Mouse (Mus musculus) forebrain, embryonic 10.5 days (tissue): ENCODE data around the gene Eloa. TPM values are rescaled to one million over a fixed set of nuclear protein-coding genes. Genes with fewer than 3 reads are reported as not detected.
"Not testable (repeated sequence)": the region's sequence is repeated elsewhere in the genome, so short reads cannot be mapped to it uniquely, and the experiment has no call there.

Experiments
- DNase-seq: peaks from one replicate; pipeline ENCODE4 v3.0.0-alpha.2; 2017; ENCODE audit warnings: low spot score; ENCODE audit errors: extremely low spot score
- H3K27ac ChIP-seq: fragments of 300-500 bp; sonication (generic); 2 replicates; pipeline ENCODE4 v1.5.1; 2016; ENCODE audit warnings: mild to moderate bottlenecking
- H3K27me3 ChIP-seq: fragments of 300-500 bp; sonication (generic); 2 replicates; pipeline ENCODE4 v1.6.1; 2016; ENCODE audit warnings: mild to moderate bottlenecking; ENCODE audit not compliant: poor library complexity, severe bottlenecking
- H3K36me3 ChIP-seq: fragments of 300-500 bp; sonication (generic); replicated peaks from 2 replicates; pipeline ENCODE4 v1.6.1; 2016; ENCODE audit warnings: mild to moderate bottlenecking, moderate library complexity
- H3K4me1 ChIP-seq: fragments of 300-500 bp; sonication (generic); 2 replicates; pipeline ENCODE4 v1.6.1; 2016
- H3K4me3 ChIP-seq: fragments of 300-500 bp; sonication (generic); 2 replicates; pipeline ENCODE4 v1.5.1; 2016; ENCODE audit warnings: mild to moderate bottlenecking, moderate library complexity
- H3K9me3 ChIP-seq: fragments of 300-500 bp; sonication (generic); 2 replicates; pipeline ENCODE4 v1.6.1; 2016; ENCODE audit warnings: mild to moderate bottlenecking, moderate library complexity
- WGBS: fragments of 180-500 bp; shearing (Covaris S2); methylation state at CpG from one replicate; pipeline ENCODE4 v1.1.7; 2016; 5-methylcytosine and 5-hydroxymethylcytosine counted together
- polyA plus RNA-seq: library from polyadenylated mRNA; unstranded; fragments of >200 nt; fragmentation: Nextera tagmentation; extraction: Ambion mirVana; gene quantifications from 2 replicates; pipeline ENCODE4 v1.2.1, GENCODE M21; 2016

The Eloa gene
- polyA plus RNA-seq, result 35.2 and 36.7 TPM in 2 replicates

GRCm38 (mm10) chr4:136021549-136022047 is at the start of gene Eloa:
Eloa (minus strand) TSS chr4:136021763.
- Histone ChIP-seq H3K4me3 (peak within 1 kb of the TSS; percentile 100), H3K27ac (peak within 1 kb of the TSS; percentile 91), H3K9me3 (no peaks in the 10 kb centered on the region), H3K4me1 (peaks cover 23% of the 10 kb centered on the region), H3K36me3 (peaks cover 14% of the 10 kb centered on the region), H3K27me3 (no peaks in the 10 kb centered on the region)
- peak; percentile 100 for DNase-seq
- under 1% methylated on average over 48 of the region's 48 CpGs for WGBS

GRCm38 (mm10) chr4:136071178-136071714 is 49.7 kb upstream of the Eloa start:
- peak overlapping the region; percentile 82 for H3K27ac ChIP-seq
- DNase-seq, result peak; percentile 88
- 3% methylated on average over 15 of the region's 15 CpGs for WGBS
- H3K4me3 ChIP-seq, result peak overlapping the region; percentile 37
- no peaks in the 10 kb centered on the region for H3K36me3 ChIP-seq
- peaks cover 19% of the 10 kb centered on the region for H3K27me3 ChIP-seq
- peaks cover 27% of the 10 kb centered on the region for H3K4me1 ChIP-seq
- no peaks in the 10 kb centered on the region for H3K9me3 ChIP-seq

DNA sequence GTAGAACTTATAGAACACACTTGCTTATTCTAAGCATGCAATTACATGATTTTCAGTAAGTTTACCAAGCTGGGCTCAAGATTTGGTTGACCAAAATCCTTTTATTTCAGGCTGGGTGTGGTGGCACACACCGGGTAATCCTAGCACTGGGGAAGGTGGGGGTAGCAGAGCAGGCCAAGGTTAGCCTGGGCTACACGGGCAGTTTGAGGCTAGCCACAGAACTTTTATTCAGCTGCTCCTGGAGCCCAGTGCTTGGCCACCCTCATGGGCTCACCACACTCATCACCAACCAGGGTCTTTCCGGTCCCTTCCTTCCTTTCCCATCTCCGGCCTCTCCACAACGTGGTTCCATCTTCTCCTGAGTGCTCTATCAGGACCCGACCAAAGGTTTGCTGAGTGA is 49.0 kb upstream of the Eloa start:
- 62% methylated on average over 6 of the region's 6 CpGs for WGBS
- no peak overlapping the region for H3K4me3 ChIP-seq
- H3K9me3 ChIP-seq, result no peaks in the 10 kb centered on the region
- H3K27me3 ChIP-seq, result peaks cover 19% of the 10 kb centered on the region
- no peak for DNase-seq
- no peaks in the 10 kb centered on the region for H3K36me3 ChIP-seq
- H3K4me1 ChIP-seq, result peaks cover 27% of the 10 kb centered on the region
- peak overlapping the region; percentile 82 for H3K27ac ChIP-seq

DNA sequence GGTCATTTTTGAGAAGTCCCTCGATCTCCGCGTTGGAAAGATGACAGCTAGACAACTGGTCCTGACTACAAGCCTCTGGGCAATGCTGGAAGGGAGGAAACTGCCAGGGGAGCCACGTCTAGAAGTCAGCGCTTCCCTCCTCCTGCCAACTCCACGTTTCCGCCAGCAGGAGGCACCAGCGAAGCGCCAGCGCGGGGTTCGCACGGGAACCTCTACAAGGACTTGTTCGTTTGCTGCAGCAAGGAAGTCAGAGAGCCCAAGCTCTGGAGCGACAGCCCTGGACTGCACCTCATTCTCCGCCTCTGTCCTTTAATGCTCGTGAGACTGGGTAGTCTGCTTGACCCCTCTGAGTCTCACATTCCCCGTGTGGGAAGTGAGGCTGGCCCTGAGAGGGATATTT is 48.4 kb upstream of the Eloa start:
- peaks cover 19% of the 10 kb centered on the region for H3K27me3 ChIP-seq
- H3K27ac ChIP-seq, result peak overlapping the region; percentile 82
- peak; percentile 92 for DNase-seq
- H3K9me3 ChIP-seq, result no peaks in the 10 kb centered on the region
- H3K4me3 ChIP-seq, result peak overlapping the region; percentile 20; the same call in 1 of the 2 replicates
- 4% methylated on average over 18 of the region's 18 CpGs for WGBS
- no peaks in the 10 kb centered on the region for H3K36me3 ChIP-seq
- peaks cover 27% of the 10 kb centered on the region for H3K4me1 ChIP-seq

DNA sequence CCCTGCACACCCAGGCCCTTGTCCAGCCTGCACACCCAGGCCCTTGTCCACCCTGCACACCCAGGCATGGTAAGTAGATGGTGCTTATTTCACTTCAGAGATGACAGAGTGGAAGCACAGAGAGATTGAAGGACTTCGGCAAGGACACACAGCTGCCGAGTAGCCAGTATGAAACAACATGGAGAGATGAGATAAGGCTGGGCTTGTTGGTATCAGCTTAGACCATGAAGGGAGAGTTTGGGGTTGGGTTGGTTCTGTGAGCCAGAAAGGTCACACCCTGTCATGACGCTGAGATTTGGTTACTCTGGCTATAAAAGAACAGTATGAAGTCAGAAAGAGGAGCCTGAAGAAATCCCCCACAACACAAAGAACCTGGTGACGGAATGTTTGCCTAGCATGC is 47.8 kb upstream of the Eloa start:
- Histone ChIP-seq H3K27ac (peak overlapping the region; percentile 82; the same call in 1 of the 2 replicates), H3K9me3 (no peaks in the 10 kb centered on the region), H3K4me1 (peaks cover 27% of the 10 kb centered on the region), H3K4me3 (no peak overlapping the region), H3K36me3 (no peaks in the 10 kb centered on the region), H3K27me3 (peaks cover 19% of the 10 kb centered on the region)
- 73% methylated on average over 4 of the region's 4 CpGs for WGBS
- DNase-seq, result no peak

GRCm38 (mm10) chr4:136063143-136063542 is 41.6 kb upstream of the Eloa start:
- 95% methylated on average over 4 of the region's 4 CpGs for WGBS
- Histone ChIP-seq H3K27me3 (no peaks in the 10 kb centered on the region), H3K27ac (no peak overlapping the region), H3K9me3 (no peaks in the 10 kb centered on the region), H3K4me1 (no peaks in the 10 kb centered on the region), H3K36me3 (no peaks in the 10 kb centered on the region), H3K4me3 (no peak overlapping the region)
- DNase-seq, result no peak

GRCm38 (mm10) chr4:136059800-136060488 is 38.4 kb upstream of the Eloa start:
- H3K4me3 ChIP-seq, result not testable (repeated sequence)

DNA sequence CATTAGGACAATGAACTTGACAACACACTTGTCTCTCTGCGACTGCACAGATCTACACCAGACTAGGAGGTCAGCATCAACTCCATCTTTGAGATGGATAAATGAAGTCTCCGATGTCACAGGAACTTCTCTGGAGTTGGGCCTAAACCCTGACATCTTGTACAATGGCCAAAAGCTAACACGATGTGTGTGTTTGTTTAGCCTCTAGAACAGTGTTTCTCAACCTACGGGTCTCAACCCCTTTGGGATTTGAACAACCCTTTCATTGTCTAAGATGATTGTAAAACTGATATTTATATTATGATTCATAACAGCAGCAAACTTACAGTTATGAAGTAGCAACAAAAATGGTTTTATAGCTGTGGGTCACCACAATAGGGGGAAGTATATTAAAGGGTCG is 36.4 kb upstream of the Eloa start:
- no peaks in the 10 kb centered on the region for H3K36me3 ChIP-seq
- H3K4me3 ChIP-seq, result no peak overlapping the region
- H3K27me3 ChIP-seq, result no peaks in the 10 kb centered on the region
- DNase-seq, result no peak
- H3K27ac ChIP-seq, result no peak overlapping the region
- no peaks in the 10 kb centered on the region for H3K4me1 ChIP-seq
- WGBS, result 93% methylated on average over 5 of the region's 5 CpGs
- H3K9me3 ChIP-seq, result no peaks in the 10 kb centered on the region

More at GRCm38 (mm10) chr4:136059800-136060488, 38.4 kb upstream of the Eloa start:
- H3K27me3 ChIP-seq, H3K36me3 ChIP-seq, H3K27ac ChIP-seq, DNase-seq, H3K9me3 ChIP-seq, H3K4me1 ChIP-seq: not testable (repeated sequence)
- WGBS, result 67% methylated on average over 9 of the region's 9 CpGs

GRCm38 (mm10) chr4:136056030-136056429 is 34.5 kb upstream of the Eloa start:
- no peak overlapping the region for H3K27ac ChIP-seq
- peaks cover 13% of the 10 kb centered on the region for H3K4me1 ChIP-seq
- no peak for DNase-seq
- H3K27me3 ChIP-seq, result no peaks in the 10 kb centered on the region
- peaks cover 14% of the 10 kb centered on the region for H3K36me3 ChIP-seq
- H3K9me3 ChIP-seq, result no peaks in the 10 kb centered on the region
- no peak overlapping the region for H3K4me3 ChIP-seq
- 48% methylated on average over 1 of the region's 1 CpGs for WGBS

- no peak for DNase-seq
- WGBS, result 73% methylated on average over 5 of the region's 5 CpGs
- Histone ChIP-seq H3K36me3 (peaks cover 36% of the 10 kb centered on the region), H3K4me1 (peaks cover 30% of the 10 kb centered on the region), H3K4me3 (peak overlapping the region; percentile 96; the same call in 1 of the 2 replicates), H3K27me3 (no peaks in the 10 kb centered on the region), H3K9me3 (no peaks in the 10 kb centered on the region), H3K27ac (peak overlapping the region; percentile 100; the same call in 1 of the 2 replicates)
Observed at GRCm38 (mm10) chr4:136053843-136054242, 32.3 kb upstream of the Eloa start.

- WGBS, result under 1% methylated on average over 21 of the region's 21 CpGs
- H3K4me3 ChIP-seq, result peak within 1 kb of the TSS; percentile 96
- H3K27ac ChIP-seq, result peak within 1 kb of the TSS; percentile 100
- H3K27me3 ChIP-seq, result no peaks in the 10 kb centered on the region
- peaks cover 42% of the 10 kb centered on the region for H3K36me3 ChIP-seq
- peaks cover 30% of the 10 kb centered on the region for H3K4me1 ChIP-seq
- H3K9me3 ChIP-seq, result no peaks in the 10 kb centered on the region
- DNase-seq, result peak; percentile 95
Observed at GRCm38 (mm10) chr4:136053247-136053596, 31.7 kb upstream of the Eloa start, which contains the start of gene Rpl11. Rpl11 (minus strand) TSS chr4:136053428.

GRCm38 (mm10) chr4:136052534-136053246 is 31.1 kb upstream of the Eloa start:
- Histone ChIP-seq H3K27ac (peak overlapping the region; percentile 100), H3K9me3 (no peaks in the 10 kb centered on the region), H3K27me3 (no peaks in the 10 kb centered on the region), H3K4me3 (peak overlapping the region; percentile 96), H3K36me3 (peaks cover 47% of the 10 kb centered on the region), H3K4me1 (peaks cover 30% of the 10 kb centered on the region)
- DNase-seq, result no peak
- WGBS, result under 1% methylated on average over 50 of the region's 50 CpGs

GRCm38 (mm10) chr4:136052060-136052459 is 30.5 kb upstream of the Eloa start:
- WGBS, result 9% methylated on average over 3 of the region's 3 CpGs
- DNase-seq, result no peak
- H3K9me3 ChIP-seq, result no peaks in the 10 kb centered on the region
- peaks cover 54% of the 10 kb centered on the region for H3K36me3 ChIP-seq
- peaks cover 30% of the 10 kb centered on the region for H3K4me1 ChIP-seq
- H3K27me3 ChIP-seq, result no peaks in the 10 kb centered on the region
- peak overlapping the region; percentile 96 for H3K4me3 ChIP-seq
- peak overlapping the region; percentile 100 for H3K27ac ChIP-seq
